Mouse (Mus musculus) naive thymus-derived CD4-positive, alpha-beta T cell, adult 2 months (primary cell): ENCODE measurements around the gene Pax4.

ENCODE experiments used
- DNase-seq: peaks from one replicate; pipeline ENCODE4 v3.0.0-alpha.2; 2011; ENCODE audit warnings: low read depth

Pax4 gene

DNA sequence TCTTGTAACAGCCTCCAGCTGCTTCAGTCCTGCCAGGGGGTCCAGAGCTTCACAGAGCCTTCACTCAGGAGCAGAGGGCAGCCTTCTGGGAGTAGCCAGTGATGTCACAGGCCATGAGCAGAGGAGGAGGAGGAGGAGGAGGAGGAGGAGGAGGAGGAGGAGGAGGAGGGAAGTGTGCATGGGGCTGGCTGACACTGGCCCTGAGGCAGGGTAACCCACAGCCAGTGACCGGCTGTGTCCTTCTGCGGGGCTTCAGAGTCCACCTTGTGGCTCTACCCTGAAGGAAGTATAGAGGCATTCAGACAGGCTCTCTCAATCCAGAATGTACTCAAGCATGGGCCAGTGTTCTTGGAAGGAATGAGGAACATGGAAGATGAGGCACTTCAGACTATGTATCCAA is at the start of gene Pax4:
Gene Pax4, minus strand, starts transcription at position 101 of the 400 bp plus-strand sequence.
- DNase-seq: no peak

DNA sequence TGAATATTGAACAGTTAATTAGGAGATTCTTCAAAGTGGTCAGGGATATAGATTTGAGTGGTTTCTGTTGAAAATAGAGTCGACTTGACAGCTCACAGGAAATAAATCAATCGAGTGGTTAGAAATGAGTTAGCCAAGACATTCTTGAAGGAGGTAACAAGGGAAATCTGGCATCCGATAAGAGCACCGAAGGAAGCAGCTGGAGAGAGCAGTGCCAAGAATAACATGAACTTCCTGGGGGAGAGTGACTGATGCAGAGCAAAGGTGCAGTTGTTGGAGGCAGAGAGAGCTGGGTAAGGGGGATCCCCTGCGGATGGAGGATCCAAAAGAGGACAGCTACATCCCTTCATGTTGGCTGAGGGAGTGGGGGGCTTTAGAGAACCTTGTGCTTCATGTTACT is 48.7 kb upstream of the Pax4 start:
- DNase-seq: no peak

DNA sequence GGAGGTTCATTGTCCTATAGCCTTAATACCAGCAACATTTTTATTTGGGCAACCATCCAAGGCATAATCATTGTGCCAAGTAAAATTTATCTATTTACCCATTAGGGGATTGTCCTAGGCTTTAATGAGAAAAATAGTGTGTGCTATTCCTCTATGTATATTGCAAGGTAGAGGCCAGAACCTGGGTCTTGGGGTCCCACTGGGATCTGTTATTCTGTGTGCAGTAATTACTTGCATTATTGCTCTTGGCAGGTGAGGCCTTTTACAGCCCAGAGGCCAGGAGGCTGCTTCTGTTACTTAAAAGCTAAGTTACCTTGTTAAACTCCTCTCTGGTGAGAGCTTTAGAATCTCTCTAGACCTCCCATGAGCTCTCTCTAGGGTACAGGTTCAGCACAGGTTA is 42.0 kb upstream of the Pax4 start:
- DNase-seq: no peak

DNA sequence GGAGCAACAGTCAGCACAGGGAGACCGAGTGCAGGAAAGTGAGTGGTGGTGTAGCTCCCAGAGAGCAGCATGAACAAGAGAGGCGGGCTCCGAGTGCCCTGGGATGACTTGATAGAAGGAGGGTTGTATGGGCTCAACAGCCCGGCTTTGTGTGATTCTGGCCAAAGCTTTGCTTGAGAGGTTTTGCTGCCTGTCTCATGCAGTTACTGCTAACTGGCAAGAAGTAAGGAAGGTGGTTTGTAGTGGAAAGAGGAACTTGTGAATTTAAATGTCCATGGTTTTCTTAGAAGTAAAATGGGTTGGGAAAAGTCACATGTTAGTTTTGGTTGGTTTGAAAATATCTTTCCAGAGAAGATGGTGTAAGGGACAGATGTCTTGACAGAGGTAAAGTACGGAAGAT is 41.5 kb upstream of the Pax4 start:
- DNase-seq: no peak

DNA sequence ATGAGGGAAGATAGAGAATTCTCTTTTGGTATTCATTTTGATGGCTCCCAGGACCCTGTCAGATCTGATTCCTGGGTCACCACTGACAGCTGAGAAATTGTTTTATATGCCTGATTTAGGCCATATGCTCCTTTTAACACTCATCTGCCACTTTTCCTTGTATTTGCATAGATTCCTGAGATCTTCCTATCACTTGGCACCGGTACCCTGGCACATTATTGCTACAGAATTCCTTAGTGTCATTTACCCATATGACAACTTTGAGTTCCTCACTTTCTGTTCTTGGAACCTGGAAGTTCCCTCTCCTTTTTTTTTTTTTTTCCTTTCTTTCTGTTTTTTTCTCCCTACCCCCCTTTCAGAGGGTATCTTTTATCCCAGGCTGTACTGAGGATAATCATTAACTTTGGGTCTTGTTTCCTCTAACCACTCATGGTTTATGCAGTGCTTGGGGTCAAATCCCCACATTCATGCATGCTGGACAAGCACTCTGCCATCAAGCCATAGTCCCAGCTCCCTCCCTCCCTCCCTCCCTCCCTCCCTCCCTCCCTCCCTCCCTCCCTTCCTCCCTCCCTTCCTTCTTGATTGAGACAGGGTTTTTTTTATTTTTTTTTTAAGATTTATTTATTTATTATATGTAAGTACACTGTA is 39.2 kb upstream of the Pax4 start:
- no peak for DNase-seq

DNA sequence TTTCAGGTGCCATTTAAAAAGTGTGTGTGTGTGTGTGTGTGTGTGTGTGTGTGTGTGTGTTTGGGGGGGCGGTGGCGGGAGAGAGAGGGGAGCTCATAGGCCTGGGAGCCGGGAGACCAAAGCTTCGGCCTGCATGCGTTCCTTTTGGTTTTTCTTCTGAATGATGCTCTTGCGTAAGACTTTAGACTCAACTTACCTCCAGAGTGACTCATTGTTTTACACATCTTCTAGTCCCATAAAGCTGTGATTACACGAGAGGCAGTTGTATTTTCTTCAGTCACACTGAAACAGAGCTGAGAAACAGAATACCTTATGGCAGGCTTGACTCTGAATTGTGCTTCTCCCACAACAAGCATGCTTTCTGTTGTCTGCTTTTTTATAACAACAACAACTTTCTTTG is 37.8 kb upstream of the Pax4 start:
- DNase-seq: no peak

DNA sequence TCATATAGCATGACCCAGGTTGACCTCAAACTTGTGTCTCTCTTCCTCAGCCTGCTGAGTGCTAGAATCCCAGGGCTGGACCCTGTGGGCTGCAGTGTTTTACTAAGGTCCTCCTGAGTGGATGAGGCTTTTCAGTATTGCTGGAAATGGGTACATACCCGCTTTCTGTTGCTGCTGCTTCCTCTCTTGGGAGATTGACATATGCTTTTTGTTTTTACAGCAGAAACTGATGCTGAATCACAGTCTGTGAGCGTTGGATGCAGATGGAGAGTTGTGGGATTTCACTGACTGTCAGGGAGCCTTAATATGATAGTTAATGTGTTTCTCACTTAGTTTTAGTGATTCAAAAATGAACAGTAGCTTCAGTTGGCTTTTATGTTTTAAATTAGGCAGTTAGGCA is 37.3 kb upstream of the Pax4 start:
- no peak for DNase-seq

DNA sequence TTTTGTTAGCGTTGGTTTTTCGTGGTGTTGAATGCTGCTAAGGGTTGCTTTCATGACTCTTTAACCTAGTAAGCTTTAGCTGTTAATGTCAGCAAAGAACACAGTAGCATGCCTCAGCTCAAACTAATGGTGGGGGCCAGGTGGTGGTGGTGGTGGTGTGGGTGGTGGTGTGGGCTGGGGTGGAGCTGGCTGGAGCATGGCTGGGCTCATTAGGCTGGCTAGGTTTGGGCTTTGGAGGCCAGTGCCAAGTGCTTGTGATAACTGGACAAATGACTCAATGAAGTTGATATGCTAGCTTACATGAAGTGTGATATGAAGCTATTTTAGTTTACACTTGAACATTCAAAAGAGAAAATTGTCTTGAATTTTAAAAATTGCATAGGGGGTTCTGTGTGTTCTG is 36.9 kb upstream of the Pax4 start:
- no peak for DNase-seq

DNA sequence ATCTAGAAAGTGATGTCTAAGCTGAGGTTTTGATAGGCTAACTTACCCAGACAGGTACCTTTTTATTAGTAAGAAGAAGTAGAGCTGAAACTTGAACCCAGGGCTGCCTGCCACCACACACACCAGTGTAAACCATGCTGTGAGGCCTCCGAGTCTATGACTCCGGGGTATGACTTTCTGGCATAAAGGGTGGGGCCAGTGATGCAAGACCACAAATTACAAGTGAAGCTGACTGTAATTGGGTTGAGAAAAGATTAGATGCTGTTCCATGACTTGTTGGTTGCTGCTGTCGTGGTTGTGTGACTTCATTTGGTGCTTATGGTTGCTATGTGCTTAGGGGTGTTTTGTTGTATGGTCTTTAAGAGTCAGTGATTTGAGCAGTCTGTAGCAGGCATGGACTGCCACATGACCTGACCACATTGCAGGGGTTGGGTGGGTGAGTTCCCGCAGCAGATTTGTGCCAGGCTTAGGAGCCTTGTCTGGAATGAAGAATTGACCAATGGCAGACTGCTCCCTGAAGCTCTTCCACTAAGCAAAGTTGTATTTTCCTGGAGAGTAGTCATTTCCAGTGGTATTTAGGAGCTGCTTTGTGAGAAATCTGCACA is 33.7 kb upstream of the Pax4 start:
- DNase-seq: peak; percentile 20

DNA sequence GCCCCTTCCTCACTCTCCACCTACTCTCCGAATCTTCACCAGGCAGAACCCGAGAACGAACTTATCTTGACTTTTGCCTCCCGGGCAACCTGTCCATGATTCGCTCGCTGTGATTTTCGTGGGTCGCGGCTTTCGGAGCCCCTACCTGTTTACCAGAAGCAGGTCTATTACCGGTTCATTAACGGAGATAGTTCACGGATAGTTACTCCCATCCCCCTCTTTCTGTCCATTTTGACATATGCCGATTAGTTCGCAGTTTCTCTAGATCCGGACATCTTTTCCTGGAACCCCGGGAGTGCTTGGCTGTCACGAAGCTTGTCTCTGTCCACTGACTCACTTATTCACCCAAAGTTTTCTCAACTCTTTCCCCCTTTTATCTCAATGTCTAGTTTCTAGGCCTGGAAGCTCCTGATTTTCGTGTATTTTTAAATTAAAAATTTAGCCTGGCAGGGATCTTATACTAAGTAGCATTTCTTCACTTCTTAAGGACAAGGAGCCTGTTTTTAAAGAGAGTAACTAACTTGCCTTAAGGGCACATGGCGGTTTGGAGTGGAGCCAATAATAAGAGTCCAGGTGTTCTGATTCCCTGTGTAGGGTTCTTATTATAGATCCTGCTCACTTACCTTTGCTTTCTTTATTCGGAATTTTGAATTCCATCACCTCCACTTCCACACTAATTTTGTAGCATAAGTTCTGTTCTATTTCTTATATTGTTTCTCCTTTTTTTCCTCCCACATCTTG is 31.8 kb upstream of the Pax4 start:
- DNase-seq: no peak

DNA sequence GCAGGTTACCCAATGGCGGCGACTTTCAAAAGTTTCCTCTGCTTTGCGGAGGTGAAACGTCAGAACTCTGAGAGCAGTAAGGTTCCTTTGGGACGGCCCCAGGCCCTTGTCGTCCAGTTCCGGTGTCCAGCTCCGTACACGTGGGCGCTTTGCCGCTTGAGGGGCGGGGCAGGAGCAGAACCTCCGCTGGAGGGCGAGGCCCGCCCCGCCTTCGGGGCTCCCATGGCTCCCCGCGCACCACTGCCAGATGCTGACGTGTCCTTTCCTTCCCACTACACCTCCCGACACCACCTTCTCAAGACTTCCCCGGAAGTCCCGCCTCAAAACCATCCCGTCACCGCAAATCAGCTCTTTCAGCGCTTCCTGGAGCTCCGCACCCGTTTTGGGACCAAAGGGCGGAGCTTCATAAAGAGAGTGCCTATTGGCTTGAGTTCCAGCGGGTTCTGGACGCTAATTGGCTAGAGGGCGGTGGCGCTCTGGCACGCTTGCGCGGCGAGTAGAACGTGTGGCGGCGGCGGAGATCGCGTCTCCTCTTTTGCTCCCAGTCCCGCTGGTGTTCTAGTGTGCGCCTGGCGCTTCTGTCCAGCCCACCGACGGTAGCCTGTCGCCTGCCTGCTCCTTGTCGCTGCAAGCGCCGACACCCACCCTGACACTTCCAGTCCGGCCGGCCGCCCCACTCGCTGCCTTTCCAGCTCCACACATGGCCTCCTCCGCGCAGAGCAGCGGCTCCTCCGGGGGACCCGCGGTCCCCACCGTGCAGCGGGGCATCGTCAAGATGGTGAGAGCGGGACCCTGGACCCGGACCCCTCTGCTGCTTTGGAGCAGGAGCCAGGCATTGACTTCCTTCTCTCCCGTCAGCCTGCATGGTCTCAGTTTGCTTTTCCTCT is 31.0 kb upstream of the Pax4 start:
- peak; percentile 98 for DNase-seq

DNA sequence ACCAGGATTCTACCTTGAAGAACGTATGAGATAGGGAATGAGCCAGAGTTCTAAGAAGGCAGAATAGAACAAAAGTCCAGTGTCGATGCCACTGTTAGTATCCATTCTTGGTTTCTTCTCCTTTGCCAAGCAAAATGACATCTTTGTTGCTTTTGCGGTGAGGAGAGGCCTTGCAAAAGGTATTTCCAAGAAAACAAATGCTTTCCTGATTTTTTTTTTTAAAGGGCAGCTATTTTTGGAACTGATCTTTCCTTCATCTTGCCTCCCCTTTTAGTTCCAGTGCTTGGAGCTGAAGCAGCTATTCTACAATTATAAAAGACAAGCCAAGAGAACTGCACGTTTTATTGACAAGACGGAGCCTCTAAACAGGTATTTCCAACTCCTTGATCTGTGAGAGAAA is 25.7 kb upstream of the Pax4 start, which contains the start of gene Snd1:
Gene Snd1, plus strand, starts transcription at position 301 of the 400 bp plus-strand sequence.
- DNase-seq: no peak

DNA sequence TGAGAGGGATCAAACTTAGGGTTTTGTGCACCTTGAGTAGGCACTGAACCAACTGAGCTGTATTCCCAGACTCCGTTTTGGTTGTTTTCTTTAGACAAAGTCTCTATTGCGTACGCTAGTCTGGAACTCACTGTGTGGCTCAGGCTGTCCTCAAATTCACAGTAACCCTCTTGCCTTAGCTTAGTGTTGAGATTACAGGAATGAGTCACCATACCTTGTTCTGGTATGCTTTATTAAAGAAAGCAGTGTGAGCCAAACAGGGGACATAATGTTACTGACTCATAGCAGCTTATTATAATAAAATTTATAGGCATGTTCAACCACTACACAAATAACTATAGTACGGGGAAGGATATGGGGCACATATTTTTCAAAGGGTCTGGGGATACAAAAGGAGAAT is 25.1 kb upstream of the Pax4 start:
- no peak for DNase-seq

DNA sequence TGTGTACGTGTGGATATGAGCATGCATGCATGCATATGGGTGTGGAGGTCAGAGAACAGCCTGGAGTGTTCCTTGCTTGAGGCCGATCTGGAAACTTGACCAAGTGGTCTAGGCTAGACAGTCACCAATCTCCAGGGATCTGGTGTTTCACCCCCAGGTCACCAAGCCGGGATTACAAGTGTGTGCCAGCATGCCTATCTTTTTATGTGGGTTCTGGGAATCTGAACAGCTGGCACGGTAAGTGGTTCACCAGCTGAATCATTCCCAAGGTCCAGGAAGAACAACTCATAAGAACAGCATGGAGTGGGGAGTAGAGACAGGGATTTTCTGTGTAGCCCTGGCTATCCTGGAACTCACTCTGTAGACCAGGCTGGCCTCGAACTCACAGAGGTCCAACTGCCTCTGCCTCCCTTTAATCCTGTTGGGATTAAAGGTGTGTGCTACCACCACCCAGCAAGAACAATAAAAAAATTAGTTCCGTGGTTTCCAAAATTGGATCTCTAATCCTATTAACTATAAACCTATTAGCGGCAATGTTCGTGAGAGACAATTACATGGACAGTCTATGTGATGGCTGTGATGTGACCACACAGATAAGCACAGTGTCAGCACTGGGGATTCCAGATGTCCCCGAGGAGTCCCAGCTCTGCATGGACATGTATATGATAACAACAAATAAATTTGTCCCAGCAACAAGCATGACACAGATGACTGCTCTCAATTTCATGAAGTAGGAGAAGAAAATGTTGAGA is 22.3 kb upstream of the Pax4 start:
- DNase-seq: no peak

DNA sequence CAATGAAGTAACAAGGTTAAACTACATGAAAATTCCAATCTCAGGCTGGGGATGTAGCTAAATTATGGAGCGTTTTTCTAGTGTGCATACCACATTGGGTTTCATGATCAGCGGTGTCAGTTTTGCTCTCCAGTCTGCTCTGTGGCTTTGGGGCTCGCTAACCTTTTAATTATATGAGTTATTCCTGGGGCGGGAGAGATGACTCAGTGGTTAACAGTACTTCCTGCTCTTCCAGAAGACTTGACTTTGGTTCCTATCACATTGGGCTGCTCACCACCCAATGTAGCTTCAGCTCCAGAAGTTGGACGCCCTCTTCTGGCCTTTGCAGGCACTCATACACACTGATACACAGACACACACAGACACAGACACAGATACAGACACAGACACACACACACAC is 21.5 kb upstream of the Pax4 start:
- no peak for DNase-seq

DNA sequence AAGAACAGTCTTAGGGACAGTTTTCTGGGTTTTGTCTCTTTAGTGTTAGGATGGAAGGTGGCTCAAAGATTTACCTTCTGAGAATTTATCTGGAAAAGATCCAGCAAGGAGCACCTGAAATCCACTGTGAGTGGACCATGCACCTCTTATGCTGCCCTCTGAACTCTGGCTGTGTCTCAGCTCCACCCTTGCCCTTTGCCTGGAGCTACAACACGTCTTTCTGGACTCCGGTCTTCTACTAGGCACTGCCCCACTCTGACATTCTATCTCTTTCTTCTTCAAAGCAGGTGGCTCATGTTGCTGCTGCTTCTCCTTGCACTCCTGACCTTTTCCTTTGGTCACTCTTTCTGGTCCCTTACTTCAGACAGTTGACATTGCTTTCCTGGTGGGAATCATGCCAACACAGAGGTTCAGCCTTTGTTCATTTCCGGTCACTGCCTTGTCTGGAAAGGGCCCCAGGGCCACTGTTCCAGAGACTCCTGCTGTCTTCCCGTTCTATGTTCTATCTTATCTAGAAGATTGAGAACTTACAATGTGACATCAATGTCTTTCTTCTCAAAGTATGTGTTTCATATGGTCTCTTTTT is 21.0 kb upstream of the Pax4 start:
- no peak for DNase-seq

DNA sequence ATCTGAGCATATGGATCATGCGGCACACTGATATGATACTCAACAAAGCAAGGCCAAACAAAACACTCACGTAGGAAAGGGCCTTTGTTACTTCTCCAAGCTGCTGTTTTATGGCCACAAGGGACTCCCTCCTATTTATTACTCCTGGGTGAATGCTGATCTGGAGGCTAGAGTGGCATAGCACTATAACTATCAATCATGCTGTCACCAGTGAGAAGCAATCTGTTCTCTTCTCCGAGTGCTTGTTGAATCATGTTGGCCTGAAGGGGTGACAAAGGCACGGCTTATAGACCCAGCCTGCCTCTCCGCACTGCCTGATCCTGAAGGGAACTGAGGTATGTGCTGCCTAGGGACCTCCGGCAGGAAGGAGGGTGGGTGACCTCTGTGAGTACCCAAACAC is 15.5 kb upstream of the Pax4 start:
- no peak for DNase-seq

DNA sequence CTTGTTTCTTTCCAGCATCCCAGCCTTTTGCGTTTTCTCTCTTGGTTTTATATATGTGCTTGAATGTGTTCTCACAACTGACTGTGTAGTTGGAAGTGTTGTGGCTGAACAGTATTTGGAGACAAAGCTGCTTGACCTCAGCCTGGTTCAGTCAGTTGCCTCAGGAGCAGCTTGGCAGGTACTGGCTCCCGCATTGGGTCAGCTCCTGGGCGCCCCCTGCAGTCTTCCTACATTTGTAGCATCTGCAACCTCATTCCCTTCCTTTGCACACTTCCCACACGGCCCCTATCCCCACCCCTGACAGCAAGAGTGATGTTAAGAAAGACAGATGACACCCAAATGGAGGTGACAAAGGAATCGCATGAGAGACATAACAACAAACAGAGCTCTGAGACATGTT is 11.4 kb upstream of the Pax4 start:
- peak; percentile 72 for DNase-seq

DNA sequence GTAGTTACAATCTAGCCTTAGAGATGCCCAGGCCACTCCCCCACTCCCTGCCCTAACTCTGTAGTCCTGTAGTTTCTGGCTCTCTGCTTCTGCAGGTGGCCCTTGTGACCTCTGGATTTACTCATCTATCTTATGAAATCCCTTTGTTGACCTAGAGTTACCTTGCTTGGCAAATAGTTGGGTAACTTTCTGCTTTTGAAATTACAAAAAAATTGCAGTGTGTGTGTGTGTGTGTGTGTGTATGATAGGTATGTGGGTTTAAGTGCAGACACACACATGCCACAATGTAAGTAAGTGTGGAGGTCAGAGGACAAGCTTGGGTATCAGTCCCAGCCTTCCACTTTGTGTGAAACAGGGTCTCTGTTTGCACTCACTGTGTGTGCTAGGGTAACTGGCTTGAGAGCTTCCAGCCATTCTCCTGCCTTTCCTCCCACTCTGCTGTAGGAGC is 10.1 kb upstream of the Pax4 start:
- DNase-seq: no peak

DNA sequence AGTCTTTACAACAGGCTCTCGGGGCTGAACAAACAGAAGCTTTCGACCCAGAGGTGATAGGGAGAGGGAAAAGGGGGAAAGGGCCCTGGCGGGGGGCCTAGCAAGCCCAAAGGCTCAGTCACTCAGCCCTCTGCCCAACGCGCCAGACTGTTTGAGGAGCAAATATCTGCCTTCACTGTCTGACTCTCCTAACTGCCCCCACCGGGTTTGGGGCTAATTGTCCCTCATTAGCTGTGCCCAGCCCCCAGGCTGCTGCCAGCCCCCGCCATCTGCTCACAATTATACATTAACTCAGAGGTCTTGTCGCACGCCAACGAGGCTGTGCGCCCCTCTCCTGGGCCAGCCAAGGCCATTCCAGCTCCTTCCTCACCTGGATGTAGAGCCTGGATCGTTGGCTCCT is 1.8 kb upstream of the Pax4 start:
- no peak for DNase-seq

DNA sequence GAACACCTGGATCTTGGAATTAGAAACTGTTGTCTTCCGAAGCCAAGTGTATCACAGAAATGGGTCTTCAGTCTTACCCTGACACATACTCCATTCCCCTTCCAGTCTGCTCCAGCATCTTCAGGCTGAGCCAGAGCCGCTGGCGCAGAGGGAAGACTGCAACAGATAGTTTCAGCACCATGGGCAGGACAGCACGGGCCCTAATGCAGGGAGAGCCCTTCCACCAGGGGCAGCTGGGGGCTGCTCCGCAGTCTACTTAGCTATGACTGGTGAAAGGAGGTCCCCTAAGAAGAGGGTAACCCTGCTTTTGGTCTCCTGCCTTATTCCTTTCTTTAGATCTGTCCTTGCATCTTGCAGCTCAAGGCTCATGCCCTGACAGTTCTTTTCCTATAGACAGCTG is 1.3 kb upstream of the Pax4 start:
- DNase-seq: no peak
